Comparison of ENCODE assay signal across 13 mouse cellular contexts in genomic region chr6:77357748-77358470, GRCm38 (mm10).
DNase-seq lines count a peak whose midpoint lies in the region; ATAC-seq lines count a peak whose summit lies in the region.
"Had no signal": no experiment of that assay in that cellular context is flagged by ENCODE, and none has a peak within 500 bp of the region (broad histone marks: within the 10 kb centered on the region; RNA-seq: fewer than 3 reads in every experiment).

No protein-coding gene starts in this region.

- no peak overlapping the region for H3K4me3 ChIP-seq in midbrain, embryonic 14.5 days (replicated peaks; ENCODE audit: low read depth, low read length)
- no peak overlapping the region for H3K4me3 ChIP-seq in midbrain, embryonic 10.5 days
- H3K4me3 ChIP-seq: limb, embryonic 15.5 days had no signal

- H3K4me2 ChIP-seq in midbrain, embryonic 14.5 days (ENCODE audit: low read length) = no peak overlapping the region
- H3K4me2 ChIP-seq: limb, embryonic 15.5 days had no signal

- H3K9ac ChIP-seq in midbrain, embryonic 14.5 days (replicated peaks; ENCODE audit: low read length) = no peak overlapping the region
- H3K9ac ChIP-seq: limb, embryonic 15.5 days had no signal

- H3K27ac ChIP-seq in midbrain, embryonic 14.5 days (replicated peaks; ENCODE audit: low read depth, low read length) = no peak overlapping the region
- H3K27ac ChIP-seq in midbrain, embryonic 10.5 days (replicated peaks) = no peak overlapping the region
- H3K27ac ChIP-seq: limb, embryonic 15.5 days; macrophage; stomach, postnatal 0 days had no signal

- ATAC-seq in midbrain, embryonic 14.5 days (ENCODE audit: low FRiP score, low TSS enrichment) = no peak
- ATAC-seq: intestine, postnatal 0 days; Patski had no signal

- H3K4me1 ChIP-seq in midbrain, embryonic 14.5 days (ENCODE audit: control insufficient read depth, insufficient read depth, low read length) = 0 out of 2 replicates have a peak, but pooled peaks cover 3% of the 10 kb centered on the region
- no peaks in the 10 kb centered on the region for H3K4me1 ChIP-seq in midbrain, embryonic 10.5 days
- H3K4me1 ChIP-seq: limb, embryonic 15.5 days had no signal

- no peaks in the 10 kb centered on the region for H3K27me3 ChIP-seq in midbrain, embryonic 14.5 days (ENCODE audit: control insufficient read depth, insufficient read depth, low read length)
- H3K27me3 ChIP-seq in midbrain, embryonic 10.5 days (ENCODE audit: low read depth, poor library complexity, severe bottlenecking) = no peaks in the 10 kb centered on the region
- H3K27me3 ChIP-seq: limb, embryonic 15.5 days; Patski had no signal

- WGBS in midbrain, embryonic 14.5 days = 55% methylated on average over 9 of the region's 9 CpGs
- 72% methylated on average over 9 of the region's 9 CpGs for WGBS in midbrain, embryonic 10.5 days

- peak; percentile 13 for DNase-seq in midbrain, embryonic 14.5 days
- DNase-seq in midbrain, embryonic 10.5 days (ENCODE audit: low spot score) = no peak
- DNase-seq in frontal cortex, adult 2 months (ENCODE audit: extremely low spot score in 1 of 2, low spot score in 1 of 2) = peak; percentile 51 to 74
- DNase-seq in layer of hippocampus, postnatal 10 days (ENCODE audit: low spot score in 2 of 2) = peak; percentile 33 to 44
- DNase-seq in right cerebral cortex, postnatal 10 days (ENCODE audit: low spot score in 2 of 2) = peak; percentile 48 to 72
- DNase-seq in kidney, postnatal 10 days = no peak
- DNase-seq in thymus, postnatal 10 days (ENCODE audit: low spot score in 2 of 2) = no peak
- no peak for DNase-seq in urinary bladder, postnatal 10 days (ENCODE audit: low spot score)

- no peaks in the 10 kb centered on the region for H3K9me3 ChIP-seq in midbrain, embryonic 14.5 days (ENCODE audit: control insufficient read depth, low read length)
- no peaks in the 10 kb centered on the region for H3K9me3 ChIP-seq in midbrain, embryonic 10.5 days (replicated peaks)
- H3K9me3 ChIP-seq: limb, embryonic 15.5 days had no signal

- H3K36me3 ChIP-seq in midbrain, embryonic 14.5 days (ENCODE audit: control insufficient read depth, insufficient read depth, low read length) = no peaks in the 10 kb centered on the region
- no peaks in the 10 kb centered on the region for H3K36me3 ChIP-seq in midbrain, embryonic 10.5 days
- H3K36me3 ChIP-seq: limb, embryonic 15.5 days had no signal

Comparison
In these comparisons a context has a peak if more than half of its experiments do, and no peak if none do; other contexts are left out.
1. DNase-seq: peak in midbrain, embryonic 14.5 days (single experiment), frontal cortex, adult 2 months (2 of 2), layer of hippocampus, postnatal 10 days (2 of 2) and right cerebral cortex, postnatal 10 days (2 of 2); none in midbrain, embryonic 10.5 days (single experiment), kidney, postnatal 10 days (single experiment), thymus, postnatal 10 days (0 of 2) and urinary bladder, postnatal 10 days (single experiment).